Mouse (Mus musculus) frontal cortex, postnatal 14 days (tissue): ENCODE measurements around the gene Olfr1275.

ENCODE experiments used
- DNase-seq, 2 experiments: peaks; one replicate each; pipeline ENCODE4 v3.0.0; 2022; ENCODE audit warnings: low spot score in 2 of 2

Olfr1275 gene

GRCm38 (mm10) chr2:111235186-111235585, at the start of gene Olfr1275:
TSS of gene Olfr1275 (minus strand) at chr2:111235286.
- no peak for DNase-seq

GRCm38 (mm10) chr2:111274006-111274405, 38.9 kb upstream of the Olfr1275 start, which contains the start of gene Olfr1277:
TSS of gene Olfr1277 (minus strand) at chr2:111274106.
- DNase-seq = no peak

- DNase-seq = no peak
These were observed 19.1 kb upstream of the Olfr1275 start, which contains the start of gene Olfr1276 for GRCm38 (mm10) chr2:111254216-111254615. TSS of gene Olfr1276 (plus strand) at chr2:111254516.

- DNase-seq = no peak
These were observed 5.6 kb downstream of the Olfr1275 start, which contains the start of gene 4930430A15Rik for GRCm38 (mm10) chr2:111229502-111229901. TSS of gene 4930430A15Rik (minus strand) at chr2:111229602.

- no peak for DNase-seq
These were observed 53.0 kb downstream of the Olfr1275 start for GRCm38 (mm10) chr2:111182068-111182467.
